Mouse (Mus musculus): ENCODE measurements around the gene Vmn1r32. TPM values are rescaled to one million over a fixed set of nuclear protein-coding genes. Genes with fewer than 3 reads are reported as not detected.

Gene Vmn1r32
- polyA plus RNA-seq (2012; rRNA removed) = 0.06 TPM in 1 of 2 replicates, not detected in the other

GRCm38 (mm10) chr6:66559996-66560395, at the start of gene Vmn1r32:
Gene Vmn1r32 (minus strand): TSS chr6:66560096.

DNA sequence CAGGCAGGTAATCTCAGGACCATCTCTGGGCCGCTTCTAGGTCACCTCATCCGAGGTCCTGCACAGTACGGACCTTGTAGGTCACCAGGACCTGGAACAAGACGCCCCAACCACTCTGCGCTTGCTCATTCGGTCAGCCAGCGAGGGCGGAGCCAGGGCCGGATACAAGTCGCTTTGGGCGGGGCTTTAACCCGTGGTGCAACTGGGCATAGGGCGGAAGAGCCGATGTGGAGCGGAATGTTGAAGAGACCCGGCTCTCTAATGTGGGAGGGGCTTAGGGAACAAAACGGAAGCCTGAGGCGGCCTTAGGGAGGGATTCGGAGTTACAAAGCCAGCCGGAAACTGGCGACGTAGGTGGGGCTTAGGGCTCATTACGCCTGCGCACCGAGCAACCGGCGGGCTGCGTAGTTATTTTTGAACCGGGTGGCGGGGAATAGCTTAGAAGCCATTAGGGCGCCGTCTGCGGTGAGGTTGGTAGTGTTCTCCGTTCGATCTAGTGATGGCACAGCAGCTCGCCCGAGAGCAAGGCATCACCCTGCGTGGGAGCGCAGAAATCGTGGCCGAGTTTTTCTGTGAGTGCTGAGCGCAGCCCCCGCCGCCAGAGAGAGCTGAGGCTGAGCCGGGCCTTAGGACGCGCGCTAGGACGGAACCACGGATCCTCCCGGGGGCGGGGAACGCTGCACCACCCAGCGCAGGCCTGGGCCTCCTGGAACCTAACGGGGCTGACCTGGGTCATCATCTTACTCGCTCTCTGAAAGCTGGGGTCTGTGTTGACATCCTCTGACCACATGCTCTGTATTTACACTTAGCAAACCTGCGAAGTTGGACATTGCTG, 24.7 kb downstream of the Vmn1r32 start, which contains the start of gene Mad2l1:
Mad2l1 (plus strand) TSS at position 363 of the 835 bp plus-strand sequence.

Other genes starting within 250 kb of the Vmn1r32 start
- 94.1 and 103 TPM in 2 replicates for gene Mad2l1, start 24.7 kb downstream of the Vmn1r32 start, polyA plus RNA-seq (2012; rRNA removed)
- gene Vmn1r33, start 58.2 kb upstream of the Vmn1r32 start, polyA plus RNA-seq (2012; rRNA removed) = not detected in 2 replicates
- gene Vmn1r34, start 83.8 kb upstream of the Vmn1r32 start, polyA plus RNA-seq (2012; rRNA removed) = not detected in 2 replicates
- gene Vmn1r35, start 125.8 kb upstream of the Vmn1r32 start, polyA plus RNA-seq (2012; rRNA removed) = not detected in 2 replicates
- not detected in 2 replicates for gene Vmn1r36, start 159.1 kb upstream of the Vmn1r32 start, polyA plus RNA-seq (2012; rRNA removed)
- gene Vmn1r37, start 169.3 kb upstream of the Vmn1r32 start, polyA plus RNA-seq (2012; rRNA removed) = not detected in 2 replicates
- not detected in 2 replicates for gene Vmn1r38, start 222.5 kb upstream of the Vmn1r32 start, polyA plus RNA-seq (2012; rRNA removed)

All from central nervous system, embryonic 11.5 days (tissue).